Mouse (Mus musculus) megakaryocyte, adult 5-6 weeks (primary cell): ENCODE data around the gene Cutc. TPM values are rescaled to one million over a fixed set of nuclear protein-coding genes. Genes with fewer than 3 reads are reported as not detected.

Source experiments
- ATAC-seq: 2 replicates; pipeline ENCODE4 v1.8.0; 2016; ENCODE audit warnings: mild to moderate bottlenecking, inconsistent platforms; ENCODE audit not compliant: poor library complexity, severe bottlenecking
- total RNA-seq, 2 experiments: library from RNA; stranded (forward) in 1 of 2; stranded (reverse) in 1 of 2; fragments of 153-499, 151-499 nt in 1 of 2; fragments of 221-1000, 200-1000 nt in 1 of 2; gene quantifications; 2 replicates each; pipeline versions ENCODE4 v1.2.3 to v1.2.4; 2015 to 2017

The Cutc gene
- 29.8 and 37.1 TPM in 2 replicates for total RNA-seq (2015)
- total RNA-seq (2017) = 19.2 and 29.5 TPM in 2 replicates

DNA sequence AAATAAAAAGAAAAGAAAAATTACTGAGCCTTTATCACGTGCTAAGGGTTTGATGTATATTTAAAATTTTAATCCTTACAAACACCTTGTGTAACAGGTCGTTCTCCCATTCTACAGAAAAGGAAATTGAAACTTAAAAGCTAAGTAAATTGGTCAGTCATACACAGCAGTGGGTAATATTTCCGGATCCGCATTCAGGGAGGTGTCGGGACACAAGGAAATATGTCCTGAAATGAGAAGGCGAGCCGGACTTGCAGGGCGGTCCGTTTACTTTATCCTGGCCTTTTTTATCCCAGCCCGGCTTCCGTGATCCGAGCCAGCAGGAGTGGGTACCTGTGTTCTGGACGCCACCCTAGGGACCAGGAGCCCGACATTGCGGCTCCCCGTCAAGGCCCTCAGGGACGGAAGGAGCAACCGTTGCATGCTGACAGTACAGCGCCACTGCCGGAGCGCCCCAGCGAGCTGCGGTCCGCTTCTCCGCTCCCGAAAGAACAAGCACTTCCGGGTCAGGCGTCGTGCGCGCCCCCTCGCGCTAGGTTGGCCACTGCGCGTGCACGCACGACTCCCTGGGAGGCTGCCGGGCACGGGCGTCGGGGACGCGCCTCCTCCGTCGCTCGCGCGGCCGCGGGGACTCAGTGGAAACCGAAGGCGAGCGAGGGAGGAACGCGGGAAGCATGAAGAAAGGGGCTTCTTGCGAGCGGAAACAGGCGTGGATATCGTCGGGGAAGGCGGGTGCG lies at the start of gene Cutc, which contains the start of gene Cox15:
Gene Cutc (plus strand): TSS at position 508 of the 737 bp plus-strand sequence.
Gene Cox15 (minus strand): TSS at position 512 of the 737 bp plus-strand sequence.
- ATAC-seq = peak; percentile 97

DNA sequence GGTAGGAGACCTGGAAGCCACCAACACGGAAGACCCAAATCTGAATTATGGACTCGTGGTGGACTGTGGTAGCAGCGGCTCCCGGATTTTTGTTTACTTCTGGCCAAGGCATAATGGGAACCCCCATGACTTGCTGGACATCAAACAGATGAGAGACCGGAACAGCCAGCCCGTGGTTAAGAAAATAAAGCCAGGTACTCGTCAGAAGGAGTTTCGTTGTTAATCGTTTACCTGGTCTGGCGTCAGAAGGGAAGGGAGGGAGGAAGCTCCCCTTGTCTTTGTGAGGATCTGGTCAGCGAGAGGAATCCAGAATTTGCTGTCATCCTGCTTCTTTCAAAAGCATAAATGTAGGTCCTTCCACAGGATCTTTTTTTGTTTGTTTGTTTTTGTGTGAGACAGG lies 48.6 kb upstream of the Cutc start:
- ATAC-seq = no peak

DNA sequence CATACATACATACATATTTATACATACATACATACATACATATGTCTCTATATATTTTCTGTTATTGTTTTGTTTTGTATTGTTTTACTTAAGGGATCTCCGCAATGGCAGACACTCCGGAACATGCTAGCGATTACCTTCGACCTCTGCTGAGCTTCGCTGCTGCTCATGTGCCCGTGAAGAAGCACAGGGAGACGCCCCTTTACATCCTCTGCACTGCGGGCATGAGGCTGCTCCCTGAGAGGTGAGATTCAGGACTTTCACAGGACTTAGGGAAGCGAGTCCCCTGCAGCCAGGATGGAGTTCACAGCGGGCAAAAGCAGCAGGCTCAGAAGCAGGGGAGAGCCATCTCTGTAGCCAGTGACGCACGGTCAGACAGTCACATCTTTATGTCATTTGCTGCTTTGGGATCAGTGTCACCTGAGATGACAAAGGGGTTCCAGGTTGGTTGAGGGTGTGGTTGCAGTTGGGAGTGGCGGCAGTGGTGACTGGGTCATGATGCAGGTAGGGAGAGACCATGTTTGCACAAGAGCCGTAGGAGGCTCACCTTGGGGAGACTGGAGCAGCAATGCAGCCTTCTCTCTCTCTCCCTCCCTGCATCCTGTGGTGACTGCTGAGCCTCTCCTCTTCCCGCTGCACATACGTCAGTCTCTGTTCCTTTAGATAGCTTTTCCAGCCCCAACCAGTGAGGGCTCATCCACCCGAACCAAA lies 47.9 kb upstream of the Cutc start:
- no peak for ATAC-seq

DNA sequence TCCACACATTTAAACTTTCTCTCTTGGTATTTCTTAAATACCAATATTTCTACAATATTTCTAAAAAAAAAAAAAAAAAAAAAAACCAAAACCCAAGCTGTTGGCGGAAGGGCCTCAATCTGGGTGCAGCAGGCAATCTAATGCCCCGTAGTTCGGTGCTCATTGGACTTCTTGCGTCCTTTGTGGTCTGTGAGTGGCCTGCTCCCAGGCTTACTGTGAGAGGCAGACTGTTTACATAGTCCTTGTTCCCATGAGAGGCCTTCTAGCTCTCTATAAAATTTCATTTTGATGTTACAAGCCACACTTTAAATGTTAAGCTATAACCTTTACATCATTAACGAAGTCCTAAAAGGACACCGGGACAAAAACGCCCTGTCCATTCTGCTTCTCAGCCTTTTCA lies 44.6 kb upstream of the Cutc start:
- no peak for ATAC-seq

DNA sequence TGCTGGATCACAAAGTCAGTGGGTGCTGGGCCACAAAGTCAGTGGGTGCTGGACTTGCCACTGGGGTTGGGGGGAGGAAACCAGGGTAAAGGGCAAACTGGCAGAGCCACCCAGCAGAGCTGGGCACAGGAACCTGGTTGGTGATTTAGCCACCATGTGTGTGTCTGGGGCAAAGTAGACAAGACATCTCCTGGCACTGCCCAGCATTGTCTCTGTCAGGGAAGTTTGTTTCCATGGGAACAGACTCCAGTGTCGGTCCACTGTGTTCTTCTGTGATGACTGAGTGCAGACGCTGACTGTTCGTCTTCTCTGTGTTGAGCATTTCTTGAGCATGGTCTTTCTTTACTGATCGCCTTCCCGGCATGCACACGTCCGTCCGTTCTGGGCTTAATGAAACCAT lies 43.5 kb upstream of the Cutc start:
- ATAC-seq = no peak

DNA sequence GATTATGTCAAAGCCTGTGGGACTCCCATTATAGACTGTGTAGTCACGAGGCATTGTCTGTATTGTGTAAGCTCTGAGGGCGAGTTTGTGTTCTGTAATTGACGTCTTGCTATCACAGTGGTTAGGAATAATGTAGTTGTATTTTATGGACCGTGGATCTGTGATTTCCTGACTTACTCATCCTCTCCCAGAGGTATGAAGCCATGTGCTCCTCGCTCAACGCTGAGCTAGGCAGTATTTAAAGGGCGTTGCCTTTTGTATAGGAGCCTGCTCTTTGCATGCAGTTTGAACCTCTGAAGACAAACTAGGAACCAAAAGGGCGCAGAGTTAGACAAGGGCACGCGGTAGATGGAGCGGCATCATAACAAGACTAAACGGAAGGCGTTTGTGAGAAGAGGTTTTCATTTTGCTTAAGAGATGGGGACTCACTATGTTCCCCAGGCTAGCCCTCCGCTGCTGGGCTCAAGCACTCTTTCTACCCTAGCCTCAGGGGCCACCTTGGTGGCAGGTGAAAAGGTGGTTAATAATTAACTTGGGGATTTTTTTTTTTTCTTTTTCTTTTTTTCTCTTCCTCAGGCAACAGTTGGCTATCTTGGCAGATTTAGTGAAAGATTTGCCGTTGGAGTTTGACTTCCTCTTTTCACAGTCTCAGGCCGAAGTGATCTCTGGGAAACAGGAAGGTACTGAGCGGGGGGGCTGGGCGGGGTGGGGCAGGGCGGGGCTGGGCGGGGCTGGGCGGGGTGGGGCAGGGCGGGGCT lies 41.5 kb upstream of the Cutc start:
- peak; percentile 89 for ATAC-seq

DNA sequence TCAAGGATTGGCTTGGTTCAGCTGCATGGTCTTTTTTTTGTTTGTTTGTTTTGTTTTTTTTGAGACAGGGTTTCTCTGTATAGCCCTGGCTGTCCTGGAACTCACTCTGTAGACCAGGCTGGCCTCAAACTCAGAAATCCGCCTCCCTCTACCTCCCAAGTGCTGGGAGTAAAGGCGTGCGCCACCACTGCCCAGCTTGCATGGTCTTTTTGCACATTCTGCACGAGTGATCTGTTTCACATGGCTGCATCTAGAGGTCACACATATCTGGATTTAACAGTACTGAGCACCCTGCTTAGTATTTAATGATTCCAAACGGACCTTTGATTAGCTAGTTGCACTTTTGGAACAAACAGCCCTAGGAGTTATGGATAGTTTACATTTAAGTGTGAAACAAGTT lies 40.8 kb upstream of the Cutc start:
- no peak for ATAC-seq

DNA sequence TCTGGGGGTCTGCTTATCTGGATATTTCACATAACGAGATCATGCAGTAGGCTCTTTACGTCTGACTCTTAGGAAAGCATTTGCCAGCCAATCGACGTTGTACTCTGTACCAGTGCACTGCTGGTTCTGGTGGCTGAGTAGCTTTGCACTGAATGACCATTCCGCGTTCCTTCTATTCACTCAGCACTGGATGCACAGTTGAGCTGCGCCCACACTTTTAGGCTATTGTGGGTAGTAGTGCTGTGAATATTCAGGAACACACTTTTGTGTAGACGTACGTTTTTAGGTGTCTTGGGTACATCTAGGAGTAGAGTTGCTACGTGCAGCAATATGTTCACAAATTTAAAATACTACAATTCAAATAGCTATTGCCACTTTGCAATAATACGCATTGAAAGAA lies 32.7 kb upstream of the Cutc start:
- no peak for ATAC-seq

DNA sequence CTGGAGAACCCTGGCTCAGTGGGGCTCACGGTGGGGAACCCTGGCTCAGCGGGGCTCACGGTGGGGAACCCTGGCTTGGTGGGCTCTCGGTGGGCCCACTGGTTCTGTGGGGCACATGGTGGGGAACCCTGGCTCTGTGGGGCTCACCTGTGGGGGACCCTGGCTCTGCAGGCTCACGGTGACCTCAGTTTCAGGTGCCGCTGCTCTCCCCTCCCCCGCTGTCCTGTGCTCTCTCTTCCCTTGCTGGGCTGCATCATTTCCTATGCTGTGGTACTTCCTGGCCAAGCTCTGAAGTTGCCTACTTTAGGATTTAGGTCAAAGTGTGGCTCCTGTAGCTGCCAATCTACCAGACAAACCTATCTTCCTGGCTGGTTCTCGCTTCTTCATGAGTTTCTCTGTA lies 29.9 kb upstream of the Cutc start:
- ATAC-seq = no peak

DNA sequence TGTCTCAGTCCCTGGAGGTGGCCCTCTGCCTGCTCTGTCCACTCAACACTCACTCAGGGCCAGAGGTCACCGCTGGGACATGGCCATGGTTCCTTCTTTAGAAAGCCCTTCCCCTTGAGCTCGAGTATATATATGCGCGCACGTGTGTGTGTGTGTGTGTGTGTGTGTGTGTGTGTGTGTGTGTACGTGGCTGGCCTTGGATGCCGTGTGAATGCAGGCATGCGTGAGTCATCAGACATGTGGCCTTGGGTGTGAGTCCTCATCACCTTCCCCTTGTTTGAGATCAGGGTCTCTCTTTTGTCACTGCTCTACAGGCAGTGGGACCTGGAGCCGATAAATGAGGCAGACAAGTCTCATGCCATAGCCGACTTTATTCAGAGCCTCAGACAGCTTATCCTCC lies 29.3 kb upstream of the Cutc start:
- no peak for ATAC-seq

DNA sequence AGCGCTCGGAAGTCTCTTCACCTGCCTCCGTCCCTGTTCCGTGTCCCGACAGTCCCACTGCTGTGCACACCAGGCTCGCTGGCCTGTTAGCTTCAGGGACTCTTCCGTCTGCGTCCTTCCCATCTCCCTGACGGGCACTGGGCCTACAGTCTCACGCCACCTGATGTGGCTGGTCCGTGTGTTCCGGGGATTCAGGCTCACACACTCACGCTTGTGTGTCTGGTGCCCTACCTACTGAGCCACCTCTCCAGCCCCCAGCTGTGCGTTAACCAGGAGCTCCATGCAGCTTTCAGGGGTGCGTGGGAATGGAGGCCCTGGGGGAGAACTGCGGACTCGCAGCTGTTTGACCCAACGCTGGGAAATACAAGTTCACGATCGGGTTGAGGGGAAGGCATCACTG lies 28.6 kb upstream of the Cutc start:
- no peak for ATAC-seq

DNA sequence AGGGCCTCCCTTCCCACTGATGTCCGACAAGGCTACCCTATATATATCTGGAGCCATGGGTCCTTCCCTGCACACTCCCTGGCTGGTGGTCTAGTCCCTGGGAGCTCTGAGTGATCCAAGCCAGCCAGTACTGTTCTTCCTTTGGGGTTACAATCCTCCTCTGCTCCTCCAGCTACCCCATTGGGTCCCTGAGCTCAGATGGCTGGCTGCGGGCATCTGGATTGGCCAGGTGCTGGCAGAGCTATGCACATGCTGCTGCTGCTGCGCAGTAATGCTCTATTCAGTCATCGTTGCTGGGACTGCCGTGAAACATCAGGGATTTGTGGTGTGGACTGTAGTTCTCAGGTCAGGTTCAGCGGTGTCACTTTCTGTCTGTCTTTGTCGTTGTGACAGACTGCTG lies 28.0 kb upstream of the Cutc start:
- ATAC-seq = no peak

DNA sequence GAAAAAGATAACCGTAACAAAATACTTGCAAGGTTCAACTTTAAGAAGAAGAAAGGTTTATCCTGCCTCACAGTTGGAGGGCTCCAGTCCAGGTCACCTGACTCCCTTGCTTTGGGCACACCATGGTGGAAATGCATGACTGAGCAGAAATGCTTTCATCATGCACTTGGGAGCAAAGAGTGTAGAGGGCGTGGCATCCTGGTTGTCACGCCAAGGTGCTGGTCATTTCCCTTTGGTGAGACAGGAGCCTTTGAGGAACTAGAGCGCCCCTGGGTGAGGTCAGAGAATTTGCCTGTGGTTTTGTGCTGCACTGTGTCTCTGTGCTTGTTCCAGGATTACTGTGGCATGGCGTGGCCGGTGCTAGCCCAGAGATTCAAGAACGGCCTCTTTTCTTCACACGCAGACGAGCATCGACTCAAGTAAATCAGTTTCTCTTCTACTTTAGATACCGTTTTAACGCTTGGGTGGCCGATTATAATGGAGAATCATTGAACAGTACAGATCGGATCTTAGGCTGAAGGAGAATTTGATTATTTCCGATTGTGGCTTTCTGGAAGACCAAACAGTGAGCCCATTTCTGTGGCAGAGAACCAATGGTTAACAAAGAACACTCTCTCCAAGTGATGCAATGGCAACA lies 26.2 kb upstream of the Cutc start:
- ATAC-seq = peak; percentile 98

DNA sequence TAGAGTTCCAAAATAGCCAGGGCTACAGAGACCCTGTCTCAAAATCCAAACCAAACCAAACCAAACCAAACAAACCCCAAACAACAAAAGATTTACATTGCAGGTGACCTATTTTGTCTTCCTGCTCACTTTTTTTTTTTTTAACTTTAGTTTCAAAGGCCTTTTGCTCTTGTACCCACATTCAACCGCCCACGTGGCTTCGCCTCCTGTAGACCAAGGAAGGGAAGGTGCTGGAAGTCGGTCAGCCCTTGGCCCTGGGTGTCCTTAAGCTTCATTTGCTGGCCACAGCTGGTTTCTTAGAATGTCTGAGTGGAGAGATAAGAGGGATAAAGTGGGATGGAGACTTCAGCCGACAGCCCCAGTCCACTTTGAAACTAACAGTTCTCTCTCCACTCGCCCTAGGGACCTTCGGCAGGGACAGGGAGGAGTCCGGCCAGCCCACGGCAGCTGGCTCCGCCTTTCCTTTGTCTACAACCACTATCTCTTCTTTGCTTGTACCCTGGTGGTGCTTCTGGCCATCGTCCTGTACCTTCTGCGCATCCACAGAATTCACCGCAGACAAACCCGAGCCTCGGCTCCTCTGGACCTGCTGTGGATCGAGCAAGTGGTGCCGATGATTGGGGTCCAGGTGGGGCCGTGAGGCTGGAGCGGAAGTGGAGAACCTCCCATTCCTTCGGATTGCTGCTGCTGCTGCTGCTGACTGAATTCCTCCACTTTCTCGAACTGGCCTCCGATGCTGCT lies 23.3 kb upstream of the Cutc start:
- no peak for ATAC-seq

DNA sequence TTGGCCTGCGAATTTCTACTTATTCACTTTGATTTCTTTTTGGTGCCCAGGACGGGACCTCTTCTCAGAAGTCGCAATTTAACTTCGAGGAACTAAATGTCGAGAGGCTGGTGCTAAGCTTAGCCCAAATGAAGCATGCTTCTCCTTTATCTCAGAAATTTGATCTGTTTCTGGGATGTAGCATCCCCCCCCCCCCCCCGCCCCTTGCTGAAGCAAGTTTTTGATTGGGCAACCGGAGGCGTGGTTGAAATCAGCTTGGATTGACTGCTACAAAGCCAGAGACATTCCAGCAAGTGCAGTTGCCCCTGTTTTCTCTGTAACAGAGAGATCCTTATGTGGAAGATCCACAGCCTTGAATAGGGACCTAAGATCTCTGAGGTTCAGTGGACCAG lies 22.8 kb upstream of the Cutc start:
- ATAC-seq = no peak

DNA sequence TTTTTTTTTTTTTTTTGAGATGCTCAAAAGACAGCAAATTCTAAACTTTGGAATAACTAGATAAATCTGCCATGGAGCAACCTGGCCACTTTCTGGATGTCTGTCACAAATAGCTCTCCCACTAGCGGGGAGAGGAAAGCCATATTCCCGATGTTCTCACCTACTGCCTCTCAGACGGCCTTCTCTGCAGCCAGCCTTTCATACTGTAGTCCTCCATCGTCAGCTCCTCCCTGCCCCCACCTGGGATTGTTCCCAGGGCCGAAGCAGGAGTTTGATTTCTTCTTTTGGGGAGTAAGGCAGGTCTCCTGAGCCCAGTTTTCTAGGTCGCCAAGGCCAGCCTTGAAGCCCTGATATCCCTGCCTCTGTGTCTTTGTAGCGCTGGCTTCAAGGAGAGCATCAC lies 21.6 kb upstream of the Cutc start:
- ATAC-seq = no peak

DNA sequence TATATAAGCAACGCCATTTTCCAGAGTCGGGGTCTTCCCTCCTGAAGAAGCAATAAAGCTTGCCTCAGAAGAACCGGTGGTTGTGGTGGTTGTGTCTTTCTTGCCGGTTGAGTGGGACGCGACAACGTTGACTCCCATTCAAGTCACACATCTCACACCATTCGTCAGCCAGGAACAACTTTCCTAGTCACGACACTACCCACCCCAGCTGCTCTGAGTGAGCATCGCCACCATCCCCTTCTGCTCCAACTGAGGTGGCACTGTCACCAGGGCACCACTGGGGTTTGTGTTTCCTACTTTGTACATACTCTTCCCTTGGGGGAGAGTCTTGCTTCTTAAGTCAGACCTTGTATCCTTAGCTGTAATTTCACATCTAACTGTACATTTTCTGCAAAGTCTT lies 14.4 kb upstream of the Cutc start:
- no peak for ATAC-seq

DNA sequence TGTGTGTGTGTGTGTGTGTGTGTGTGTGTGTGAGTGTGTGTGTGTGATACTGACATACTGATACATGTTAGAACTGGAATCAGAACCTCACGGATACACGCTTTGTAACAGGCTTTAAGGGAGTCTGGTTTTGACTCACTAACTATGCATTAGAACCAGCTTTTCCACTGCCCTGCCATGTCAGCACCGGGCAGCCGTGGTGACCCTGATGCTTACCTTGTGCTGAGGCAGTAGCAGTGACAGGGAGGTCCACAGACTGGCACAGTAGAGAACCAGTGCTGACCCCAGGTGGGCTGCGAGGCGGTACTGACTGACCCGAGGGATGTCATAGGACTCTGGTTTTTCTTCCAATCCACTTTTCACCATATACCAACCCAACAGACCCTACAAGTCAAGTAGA lies 9.4 kb upstream of the Cutc start:
- no peak for ATAC-seq

DNA sequence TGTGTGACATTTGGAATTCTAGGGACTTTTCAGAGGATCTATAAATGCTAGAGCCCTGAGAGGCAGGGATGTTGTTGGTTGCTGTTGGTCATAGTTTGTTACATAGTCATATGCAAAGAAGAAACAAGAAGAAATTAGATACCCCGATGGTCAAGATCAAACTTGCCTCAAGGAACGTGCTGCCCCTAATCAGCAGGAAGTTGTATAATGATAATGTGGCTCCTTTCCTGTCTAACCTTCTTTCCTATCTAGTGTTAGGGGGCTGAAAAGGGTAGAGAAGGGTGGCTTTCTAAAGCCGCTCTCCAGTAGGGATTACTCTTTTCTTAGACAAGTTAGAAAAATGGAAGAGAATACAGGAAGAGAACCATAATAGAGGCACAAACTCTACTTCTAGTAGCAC lies 7.1 kb upstream of the Cutc start:
- ATAC-seq = no peak

DNA sequence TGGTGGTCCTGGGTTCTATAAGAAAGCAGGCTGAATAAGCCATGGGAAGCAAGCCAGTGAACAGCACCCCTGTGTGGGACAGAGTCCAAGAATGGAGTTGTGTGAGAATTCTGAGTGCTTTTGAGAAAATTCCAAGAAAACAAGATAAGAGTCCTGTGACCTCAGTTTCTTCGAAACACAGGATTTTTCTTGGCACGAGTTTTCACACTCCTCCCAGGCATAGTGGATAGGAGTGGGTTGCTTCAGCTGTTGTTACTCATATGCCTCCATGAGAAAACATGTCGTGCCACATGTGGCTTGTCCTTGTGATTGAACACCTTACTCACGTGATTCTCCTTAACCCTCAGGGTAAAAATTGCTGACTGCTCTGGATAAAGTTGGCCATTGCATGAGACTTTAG lies 4.9 kb upstream of the Cutc start:
- ATAC-seq = no peak

DNA sequence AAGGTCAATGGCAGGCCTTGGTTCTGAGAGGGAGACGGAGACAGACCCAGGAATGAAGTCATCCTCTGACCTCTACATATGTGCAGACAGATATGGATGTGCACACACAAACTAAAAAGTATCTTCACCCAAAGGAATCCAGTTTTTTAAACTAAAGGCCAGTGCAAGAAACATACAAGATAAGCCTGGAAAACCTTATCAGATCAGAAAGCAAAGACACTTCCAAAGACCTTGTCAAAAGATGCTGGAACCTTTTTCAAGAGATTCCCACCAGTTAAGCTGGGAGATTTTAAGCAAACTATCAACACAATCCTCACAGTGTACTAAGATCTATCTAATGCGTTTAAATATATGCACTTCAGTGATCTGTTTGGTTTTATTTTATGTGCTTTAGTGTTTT lies 2.8 kb upstream of the Cutc start:
- ATAC-seq = no peak
